Mouse (Mus musculus) ES-E14 (cell line): ENCODE data around the gene Cyp4a30b. TPM values are rescaled to one million over a fixed set of nuclear protein-coding genes. Genes with fewer than 3 reads are reported as not detected.
A peak's percentile ranks its signal among the peaks of the same experiment; 100 is the strongest.
"Not testable (repeated sequence)": the region's sequence is repeated elsewhere in the genome, so short reads cannot be mapped to it uniquely, and the experiment has no call there.

Source experiments
- DNase-seq: peaks from one replicate; pipeline ENCODE4 v3.0.0-alpha.2; 2013; ENCODE audit warnings: low read depth, low spot score
- H3K27ac ChIP-seq: 2 replicates; pipeline ENCODE4 v1.5.1; 2012; ENCODE audit warnings: low read depth, mild to moderate bottlenecking, low read length, moderate library complexity, mixed read lengths; ENCODE audit not compliant: poor library complexity, insufficient read depth, severe bottlenecking
- H3K36me3 ChIP-seq: 2 replicates; pipeline ENCODE4 v1.6.1; 2012; ENCODE audit warnings: mild to moderate bottlenecking, low read length, moderate library complexity, mixed read lengths; ENCODE audit not compliant: control insufficient read depth, poor library complexity, insufficient read depth, severe bottlenecking
- H3K4me1 ChIP-seq, 2 experiments: fragments of 150-350 bp in 1 of 2; sonication (generic) in 1 of 2; 2 replicates each; pipeline ENCODE4 v1.6.1; 2012; ENCODE audit warnings: low read length in 2 of 2, mild to moderate bottlenecking in 1 of 2, mixed read lengths in 1 of 2; ENCODE audit not compliant: control insufficient read depth in 2 of 2, insufficient read depth in 2 of 2, poor library complexity in 1 of 2
- H3K4me3 ChIP-seq, 2 experiments: fragments of 150-350 bp in 1 of 2; sonication (generic) in 1 of 2; 2 replicates each; pipeline ENCODE4 v1.5.1; 2012; ENCODE audit warnings: low read length in 2 of 2, low read depth in 1 of 2, mild to moderate bottlenecking in 1 of 2, mixed read lengths in 1 of 2; ENCODE audit not compliant: insufficient read depth in 1 of 2, poor library complexity in 1 of 2, severe bottlenecking in 1 of 2
- H3K9ac ChIP-seq: 2 replicates; pipeline ENCODE4 v1.6.1; 2012; ENCODE audit warnings: low read depth, mild to moderate bottlenecking, low read length, mixed read lengths; ENCODE audit not compliant: poor library complexity, insufficient read depth, severe bottlenecking
- H3K9me3 ChIP-seq: fragments of 150-350 bp; sonication (generic); 2 replicates; pipeline ENCODE4 v1.6.1; 2012; ENCODE audit warnings: low read depth, mild to moderate bottlenecking, low read length; ENCODE audit not compliant: control insufficient read depth, insufficient read depth
- CHD2 ChIP-seq: IDR thresholded peaks from 2 replicates; pipeline ENCODE4 v1.6.1; 2014; ENCODE audit warnings: mild to moderate bottlenecking, low read depth, low read length, inconsistent platforms
- HCFC1 ChIP-seq: IDR thresholded peaks from 2 replicates; pipeline ENCODE4 v1.6.1; 2012; ENCODE audit warnings: low read length, inconsistent platforms, borderline replicate concordance; ENCODE audit not compliant: insufficient read depth
- MAFK ChIP-seq: IDR thresholded peaks from 2 replicates; pipeline ENCODE4 v1.6.1; 2014; ENCODE audit warnings: mild to moderate bottlenecking, low read depth, low read length, inconsistent platforms; ENCODE audit not compliant: insufficient read depth
- ZC3H11A ChIP-seq: IDR thresholded peaks from 2 replicates; pipeline ENCODE4 v1.6.1; 2012; ENCODE audit warnings: low read depth, mild to moderate bottlenecking, inconsistent platforms, low read length, borderline replicate concordance
- ZNF384 ChIP-seq: IDR thresholded peaks from 2 replicates; pipeline ENCODE4 v1.6.1; 2012; ENCODE audit warnings: low read depth, low read length, inconsistent platforms
- in situ Hi-C, 2 experiments: fragments of 600-800 bp; cut with MboI; formaldehyde crosslinking; loops; one replicate each; pipeline ENCODE4 v1.15.1; 2025; ENCODE audit warnings: low sequenced_read_pairs in 2 of 2, inconsistent platforms in 1 of 2; ENCODE audit not compliant: unreplicated experiment in 2 of 2
- total RNA-seq: library from RNA; depleted of rRNA; stranded (reverse); fragments of 300-350 nt; gene quantifications from 2 replicates; pipeline ENCODE4 v1.2.3, GENCODE M21; 2012; rRNA removed

Gene Cyp4a30b
- not detected in 2 replicates for total RNA-seq

- no peak within 1 kb of the TSS for H3K9ac ChIP-seq
- no peak within 1 kb of the TSS for H3K4me3 ChIP-seq
- H3K4me1 ChIP-seq: no peaks in the 10 kb centered on the region
- no peaks in the 10 kb centered on the region for H3K36me3 ChIP-seq
- in situ Hi-C loops: loop anchor here in 1 of 2 experiments (25.0 kb wide), 1 partner anchor 260 kb away; no protein-coding TSS in a partner anchor
- DNase-seq: no peak
- TF ChIP-seq HCFC1: no peak
- TF ChIP-seq ZNF384: no peak
- TF ChIP-seq MAFK: no peak
- TF ChIP-seq ZC3H11A: no peak
- TF ChIP-seq CHD2: no peak
- H3K9me3 ChIP-seq: no peaks in the 10 kb centered on the region
- no peak within 1 kb of the TSS for H3K27ac ChIP-seq
These were observed at the start of gene Cyp4a30b for GRCm38 (mm10) chr4:115452304-115452703. Gene Cyp4a30b, plus strand, starts transcription at chr4:115452604.

- H3K4me3 ChIP-seq, in situ Hi-C loops, DNase-seq: not testable (repeated sequence)
These were observed 41.1 kb upstream of the Cyp4a30b start, which contains the start of gene Cyp4a12b for GRCm38 (mm10) chr4:115411324-115411723. Gene Cyp4a12b, plus strand, starts transcription at chr4:115411624.

GRCm38 (mm10) chr4:115450577-115451137 lies 1.7 kb upstream of the Cyp4a30b start:
- H3K9ac ChIP-seq: no peak overlapping the region
- in situ Hi-C loops: loop anchor here in 1 of 2 experiments (25.0 kb wide), 1 partner anchor 262 kb away; no protein-coding TSS in a partner anchor
- no peaks in the 10 kb centered on the region for H3K4me1 ChIP-seq
- H3K36me3 ChIP-seq: no peaks in the 10 kb centered on the region
- no peak for DNase-seq
- H3K27ac ChIP-seq: no peak overlapping the region
- no peaks in the 10 kb centered on the region for H3K9me3 ChIP-seq
- H3K4me3 ChIP-seq: no peak overlapping the region
- TF ChIP-seq MAFK (no peak), CHD2 (no peak), ZNF384 (no peak), HCFC1 (no peak), ZC3H11A (no peak)

More at GRCm38 (mm10) chr4:115411324-115411723, 41.1 kb upstream of the Cyp4a30b start, which contains the start of gene Cyp4a12b:
- not testable (repeated sequence) for H3K36me3 ChIP-seq, H3K27ac ChIP-seq, H3K4me1 ChIP-seq, H3K9me3 ChIP-seq, H3K9ac ChIP-seq

GRCm38 (mm10) chr4:115473585-115473984 lies 21.2 kb downstream of the Cyp4a30b start:
- not testable (repeated sequence) for H3K9me3 ChIP-seq, H3K27ac ChIP-seq, H3K4me3 ChIP-seq, H3K9ac ChIP-seq, DNase-seq, H3K36me3 ChIP-seq, H3K4me1 ChIP-seq
- in situ Hi-C loops: loop anchor here in 1 of 2 experiments (25.0 kb wide), 1 partner anchor 239 kb away; no protein-coding TSS in a partner anchor

GRCm38 (mm10) chr4:115476051-115476450 lies 23.6 kb downstream of the Cyp4a30b start:
- H3K27ac ChIP-seq, H3K4me3 ChIP-seq, H3K9me3 ChIP-seq, in situ Hi-C loops, H3K36me3 ChIP-seq, DNase-seq, H3K9ac ChIP-seq, H3K4me1 ChIP-seq: not testable (repeated sequence)
- 0 out of 2 replicates have a peak, but pooled peaks have one; percentile 17 for TF ChIP-seq ZC3H11A
